Mouse (Mus musculus): ENCODE measurements around the gene C1ql4.
"Not testable (repeated sequence)": the region's sequence is repeated elsewhere in the genome, so short reads cannot be mapped to it uniquely, and the experiment has no call there.

C1ql4 gene

DNA sequence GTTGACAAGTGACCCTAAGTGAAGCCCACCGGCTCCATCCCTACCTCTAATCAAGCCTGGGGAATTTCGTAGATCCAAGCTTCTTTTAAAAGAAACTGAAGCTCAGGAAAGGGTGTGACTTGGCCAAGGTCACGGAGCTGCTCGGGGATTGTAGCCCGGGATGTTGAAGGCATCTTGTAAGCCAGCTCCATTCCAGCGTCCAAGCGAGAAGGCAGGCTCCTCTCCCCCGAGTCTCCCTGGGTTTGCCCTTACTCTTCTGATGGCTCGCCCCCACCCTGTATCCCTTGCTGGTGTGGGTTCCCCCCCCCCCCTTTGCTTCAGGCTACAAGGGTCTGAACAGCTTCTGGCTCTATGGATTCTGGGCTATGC is 10.9 kb upstream of the C1ql4 start:
- no peak for DNase-seq (ENCODE audit: low spot score)

DNA sequence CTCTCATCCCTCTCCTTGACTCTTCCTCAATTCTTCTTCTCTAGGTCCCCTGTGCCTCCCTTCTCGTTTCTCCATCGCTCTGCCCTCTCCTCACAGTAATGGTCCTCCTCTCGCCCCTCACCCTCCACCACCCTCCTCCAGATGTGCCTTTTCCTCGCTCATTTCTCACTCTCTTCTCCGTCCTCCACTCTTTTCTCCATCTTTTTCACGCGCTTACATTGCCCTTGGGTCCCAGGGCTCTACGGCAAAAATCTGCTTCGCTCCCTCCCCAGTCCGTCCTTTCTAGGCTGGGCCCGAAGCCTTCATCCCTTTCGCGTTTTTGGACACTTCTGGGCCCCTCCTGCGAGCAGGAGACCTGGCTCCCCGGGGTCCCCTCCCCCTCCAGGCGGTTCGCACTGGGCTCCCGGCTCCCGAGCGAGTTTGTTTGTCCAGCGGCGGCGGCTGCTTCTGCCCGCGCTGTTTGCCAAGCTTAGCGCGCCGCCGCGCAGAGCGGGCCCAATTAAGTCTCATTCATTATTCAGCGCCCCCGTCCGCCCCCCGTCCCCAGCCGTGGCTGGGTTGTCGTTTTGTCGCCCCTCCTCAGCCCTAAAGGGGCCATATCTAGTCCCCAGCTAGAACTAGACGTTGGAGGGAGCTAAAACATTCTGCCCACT is 10.3 kb upstream of the C1ql4 start:
- no peak for DNase-seq (ENCODE audit: low spot score)

DNA sequence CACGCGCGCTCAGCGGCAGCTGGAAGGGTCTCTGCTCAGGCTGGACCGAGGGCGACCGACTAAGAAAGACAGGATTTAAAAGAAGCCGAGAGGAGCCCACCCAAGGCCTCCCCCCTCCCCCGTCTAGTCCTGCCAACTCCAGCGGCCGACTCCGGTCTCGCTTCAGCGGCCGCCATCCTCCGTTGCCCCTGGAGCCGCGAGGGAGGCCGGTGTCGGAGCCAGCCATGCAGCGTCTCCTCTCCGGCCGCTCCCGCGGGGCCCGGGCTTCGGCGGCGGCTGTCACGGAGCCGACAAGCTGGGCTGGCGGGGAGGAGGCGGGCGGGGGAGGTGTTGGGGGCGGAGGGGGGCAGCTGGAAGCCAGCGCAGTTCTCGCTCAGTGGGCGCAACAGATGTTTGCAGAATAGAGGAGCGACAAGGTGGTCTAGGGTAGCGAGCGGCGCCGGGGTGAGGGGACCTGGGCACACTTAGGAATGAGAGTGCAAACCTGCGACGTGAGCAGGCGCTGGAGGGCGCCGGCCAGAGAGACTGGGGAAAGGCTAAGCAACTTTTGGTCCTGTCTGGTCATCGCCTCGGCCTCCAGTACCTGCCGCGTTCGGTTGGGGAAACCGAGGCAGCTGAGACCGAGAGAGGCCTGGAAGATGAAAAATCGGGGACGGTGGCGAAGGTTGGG is 9.3 kb upstream of the C1ql4 start:
- no peak for DNase-seq (ENCODE audit: low spot score)

DNA sequence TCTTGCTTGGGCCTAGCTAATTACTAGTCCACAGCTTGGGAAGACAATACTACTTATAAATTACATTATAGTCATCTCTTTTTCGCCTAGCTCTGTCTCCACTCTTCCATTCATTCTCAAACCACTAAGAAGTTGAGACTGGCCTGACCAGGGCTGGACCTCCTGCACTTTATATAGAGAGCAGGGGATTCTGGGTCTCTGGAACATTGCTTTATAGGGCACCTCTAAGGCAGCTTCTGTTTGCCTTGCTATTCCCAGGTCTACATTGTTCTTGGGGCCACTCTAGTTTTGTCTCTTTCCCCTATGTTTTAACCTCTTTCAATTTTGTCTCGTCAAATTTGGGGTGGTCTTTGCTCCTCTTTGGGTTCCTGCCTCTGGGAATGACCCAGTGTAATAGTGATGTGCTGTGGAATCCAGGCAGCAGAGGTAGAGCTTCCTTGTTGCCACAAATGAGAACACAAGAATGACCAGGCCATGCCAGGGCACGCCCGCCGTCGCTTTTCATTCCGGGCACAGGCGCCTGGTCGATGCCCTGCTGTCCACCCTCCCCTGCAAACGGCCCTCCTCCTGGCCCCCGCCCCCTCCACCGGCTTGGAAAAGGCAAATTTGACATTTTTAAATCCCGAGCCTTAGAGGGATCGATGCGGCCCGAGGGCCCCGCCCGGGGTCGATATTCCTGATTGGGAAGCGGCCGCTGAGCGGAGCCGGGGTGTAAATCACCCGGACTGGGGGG is 8.6 kb upstream of the C1ql4 start:
- no peak for DNase-seq (ENCODE audit: low spot score)

DNA sequence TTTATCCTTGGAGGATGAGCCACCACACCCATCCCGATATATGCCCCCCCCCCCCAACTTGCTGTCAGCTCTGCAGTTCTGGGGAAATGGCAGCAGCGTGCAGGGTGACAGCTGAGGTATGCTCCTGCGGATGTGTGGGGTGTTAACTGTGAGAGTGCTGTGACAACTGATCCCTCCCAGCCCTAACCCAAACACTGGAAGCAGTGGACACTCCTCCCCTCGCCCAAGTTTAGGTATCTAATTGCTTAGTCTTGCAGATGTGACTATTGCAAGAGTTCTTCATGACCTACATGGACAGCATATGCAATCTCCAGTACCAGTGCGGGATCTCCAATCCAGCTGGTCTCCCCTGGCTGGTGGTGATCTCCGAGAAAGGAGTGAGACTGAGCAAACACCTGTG is 7.7 kb upstream of the C1ql4 start:
- no peak for DNase-seq (ENCODE audit: low spot score)

DNA sequence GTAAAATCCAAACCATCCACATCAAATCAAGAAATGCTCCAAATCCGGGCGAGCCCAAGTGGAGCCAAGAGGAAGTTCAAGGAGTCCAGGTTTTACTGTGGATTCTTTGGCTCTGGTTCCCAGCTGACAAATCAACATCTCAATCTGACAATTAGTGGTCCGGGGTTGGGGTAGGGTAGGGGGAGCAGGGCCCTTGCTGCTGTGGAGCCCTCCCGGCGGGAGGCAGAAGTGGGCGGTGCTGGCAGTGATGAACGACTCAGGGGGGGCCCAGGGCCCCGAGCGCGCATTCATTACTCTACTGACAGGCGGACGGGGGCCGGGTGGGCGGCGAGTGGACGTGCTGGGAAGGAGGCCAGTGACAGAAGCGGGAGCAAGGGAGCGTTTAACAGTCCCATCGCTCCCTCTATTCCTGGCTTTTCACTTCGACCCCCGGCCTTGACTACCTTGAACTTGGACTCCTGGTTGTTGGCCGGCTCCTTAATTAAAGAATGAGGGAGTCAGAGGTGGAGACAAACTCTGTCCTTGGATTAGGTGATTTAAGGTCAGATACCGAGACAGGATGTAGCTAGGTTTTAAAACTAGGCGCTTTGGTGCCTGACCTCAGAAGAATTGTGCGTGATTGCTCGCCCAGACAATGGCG is 7.1 kb upstream of the C1ql4 start:
- no peak for DNase-seq (ENCODE audit: low spot score)

DNA sequence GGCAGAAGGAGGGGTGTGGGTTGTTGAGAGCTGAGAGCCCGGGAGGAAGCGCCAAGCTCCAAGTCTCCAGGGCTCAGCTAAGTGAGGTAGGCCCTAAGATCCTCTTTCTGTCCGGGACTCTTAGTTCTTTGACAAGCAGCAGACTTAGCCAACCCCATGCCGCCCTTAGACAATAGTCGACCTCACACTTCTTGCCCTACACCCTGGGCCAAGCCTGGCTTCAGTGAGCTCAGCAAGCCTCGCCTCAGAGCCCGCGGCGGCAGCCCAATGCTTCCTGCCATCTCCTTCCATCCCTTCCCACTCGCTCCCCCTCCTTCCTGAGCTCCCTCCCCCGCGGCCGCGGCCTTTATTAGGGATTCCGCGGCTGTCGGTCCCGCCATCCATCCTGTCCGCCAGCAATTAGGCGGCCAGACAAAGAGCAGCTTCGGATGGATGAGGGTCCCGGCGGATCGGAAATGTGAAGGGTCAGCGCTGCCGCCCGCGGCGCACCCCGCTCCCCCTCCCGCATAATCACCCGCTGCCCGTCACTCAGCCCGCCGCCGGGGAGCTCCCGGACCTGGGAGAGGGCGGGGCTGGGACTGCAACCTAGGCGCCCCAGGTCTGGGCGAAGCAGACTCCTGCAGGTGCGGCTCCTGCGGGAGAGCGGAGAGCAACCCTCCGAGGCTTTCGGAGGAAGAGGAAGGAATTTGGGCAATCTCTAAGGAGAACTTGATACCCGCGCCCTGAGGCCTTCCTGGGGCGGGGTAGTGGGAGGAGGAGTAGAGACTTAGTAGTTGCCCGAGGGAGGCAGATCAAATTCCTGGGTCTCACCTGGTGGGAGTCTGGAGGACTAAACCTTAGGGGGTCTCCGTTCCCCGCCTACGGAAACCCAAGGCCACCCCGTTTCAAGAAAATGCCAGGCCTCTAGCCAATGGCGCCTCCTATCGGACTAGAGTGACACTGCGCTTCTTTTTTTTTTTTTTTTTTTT is 6.0 kb upstream of the C1ql4 start:
- DNase-seq (ENCODE audit: low spot score) = no peak

DNA sequence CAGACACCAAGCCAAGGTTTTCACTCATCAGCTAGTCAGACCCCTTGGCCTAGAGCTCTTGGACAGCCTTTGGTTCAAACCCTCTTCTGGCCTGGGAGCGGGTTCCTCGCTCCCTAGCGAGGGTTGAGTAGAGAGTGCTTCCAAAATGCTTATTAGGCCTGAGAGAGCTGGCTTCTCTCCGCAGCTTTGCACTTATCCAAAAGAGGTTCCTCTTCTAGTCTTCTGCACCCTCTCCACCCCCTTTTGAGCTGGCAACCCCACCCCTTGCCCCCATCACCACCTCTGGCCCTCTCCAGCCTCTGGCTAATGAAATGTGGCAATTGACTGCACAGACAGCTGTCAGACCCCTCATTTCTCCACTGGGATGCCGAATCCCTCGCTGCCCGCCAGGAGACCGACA is 5.3 kb upstream of the C1ql4 start, which contains the start of gene Dnajc22:
TSS of gene Dnajc22 (plus strand) at position 301 of the 400 bp plus-strand sequence.
- no peak for DNase-seq (ENCODE audit: low spot score)

DNA sequence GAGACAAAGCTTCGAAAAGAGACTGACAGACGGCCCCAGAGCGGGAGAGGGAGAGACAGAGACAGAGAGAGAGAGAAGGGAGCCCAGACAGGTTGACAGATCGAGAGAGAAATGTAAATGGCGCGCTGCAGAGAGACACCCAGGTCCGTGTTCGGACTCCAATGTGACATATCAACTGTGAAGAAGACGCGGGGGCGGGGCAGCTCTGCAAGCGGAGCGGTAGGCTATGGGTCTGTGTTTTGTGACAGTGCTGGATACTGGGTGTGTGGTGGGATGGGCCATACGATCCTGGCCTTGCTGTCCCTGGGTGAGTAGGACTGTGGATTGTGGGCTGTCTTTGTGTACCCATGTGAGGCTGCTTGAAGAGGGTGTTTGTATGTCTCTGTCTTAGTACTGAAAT is 1.5 kb upstream of the C1ql4 start:
- DNase-seq (ENCODE audit: low spot score) = no peak

DNA sequence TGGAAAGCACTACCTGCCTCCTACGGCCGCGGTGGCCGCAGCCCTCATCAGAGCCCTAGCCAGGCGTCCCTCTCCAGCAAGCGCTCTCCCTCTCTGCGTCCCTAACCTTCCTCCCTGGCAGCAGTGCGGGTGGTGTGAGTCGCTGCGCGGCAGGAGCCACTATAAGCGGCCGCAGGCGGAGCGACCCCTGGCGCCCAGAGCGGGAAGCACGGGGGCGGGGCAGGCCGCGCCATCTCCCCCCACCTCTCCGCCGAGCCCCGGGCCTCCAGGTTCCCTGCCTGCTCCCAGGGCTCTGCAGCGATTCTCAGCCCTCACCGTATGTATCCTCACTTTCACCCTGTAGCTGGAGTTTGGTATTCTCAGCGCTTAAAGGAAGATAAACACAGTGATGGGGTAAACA is 675 bp upstream of the C1ql4 start:
- DNase-seq (ENCODE audit: low spot score) = peak; percentile 80

DNA sequence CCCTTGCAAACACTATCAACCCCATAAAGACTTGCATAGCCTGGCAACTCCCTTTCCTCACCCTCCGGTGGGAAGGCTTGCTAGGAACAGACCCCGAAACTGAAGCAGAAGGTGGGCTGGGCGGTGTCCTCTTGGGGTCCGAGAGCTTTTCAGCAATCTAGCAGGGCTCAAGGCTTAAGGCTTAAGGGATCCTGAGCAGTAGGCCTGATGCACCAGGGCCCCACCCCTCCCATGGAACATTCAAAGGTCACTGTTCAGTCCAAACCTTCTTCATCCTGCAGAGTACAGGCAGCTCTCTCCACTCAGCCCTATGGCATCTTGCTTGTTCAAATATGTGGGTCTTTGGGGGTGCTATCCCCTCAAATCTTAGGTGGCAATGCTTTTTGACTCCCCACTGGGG is 1.6 kb downstream of the C1ql4 start:
- no peak for DNase-seq (ENCODE audit: low spot score)

DNA sequence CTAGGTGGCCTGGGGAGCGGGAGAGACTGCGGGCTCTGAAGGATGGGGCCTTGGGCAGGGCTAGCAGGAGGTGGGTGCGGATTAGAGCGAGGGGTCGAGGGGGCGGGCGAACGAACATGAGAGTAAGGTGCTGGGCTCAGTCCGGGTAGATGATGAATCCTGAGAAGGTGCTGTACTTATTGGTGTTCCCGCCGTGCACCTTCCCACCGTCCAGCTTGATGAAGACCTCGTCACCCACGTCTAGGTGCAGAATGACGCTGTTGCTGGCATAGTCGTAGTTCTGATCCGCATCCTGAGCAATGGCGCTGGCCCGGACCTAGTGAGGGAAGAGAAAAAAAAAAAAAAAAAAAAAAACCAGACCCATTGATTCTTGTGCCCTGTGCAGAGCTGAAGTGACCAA is 3.0 kb downstream of the C1ql4 start:
- DNase-seq (ENCODE audit: low spot score) = no peak

DNA sequence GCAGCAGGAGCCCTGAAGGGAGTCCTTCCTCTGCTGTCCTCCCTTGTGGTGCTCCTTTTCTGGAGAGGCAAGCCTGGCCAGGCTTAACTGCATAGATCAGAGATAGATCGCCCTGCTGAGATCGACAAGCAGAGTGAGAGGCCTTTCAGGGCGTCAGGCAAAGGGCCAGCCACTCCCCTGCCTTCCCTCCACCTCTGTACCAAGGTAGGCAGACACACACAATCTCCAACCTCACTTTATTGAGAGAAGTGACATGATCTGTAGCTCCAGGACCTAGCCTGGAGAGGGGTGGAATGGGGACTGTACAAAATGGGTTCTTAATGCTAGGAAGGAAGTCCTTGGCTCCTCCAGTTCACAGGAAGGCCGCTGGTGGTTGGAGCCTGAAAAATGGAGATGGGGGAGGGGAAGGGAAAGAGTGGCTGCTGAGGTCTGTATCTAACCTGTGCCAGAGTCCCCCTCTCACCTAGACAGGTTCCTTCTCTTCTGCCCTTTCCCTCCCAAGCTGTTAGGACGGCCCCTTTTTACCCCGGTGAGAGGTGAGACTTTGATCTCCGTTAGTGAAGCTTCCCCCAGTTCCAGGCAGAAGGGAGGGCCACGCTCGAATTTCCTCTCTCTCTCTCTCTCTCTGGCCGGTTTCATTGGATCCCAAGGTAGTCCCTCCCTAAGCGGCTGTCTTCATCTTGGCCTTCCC is 3.6 kb downstream of the C1ql4 start:
- DNase-seq (ENCODE audit: low spot score) = no peak

DNA sequence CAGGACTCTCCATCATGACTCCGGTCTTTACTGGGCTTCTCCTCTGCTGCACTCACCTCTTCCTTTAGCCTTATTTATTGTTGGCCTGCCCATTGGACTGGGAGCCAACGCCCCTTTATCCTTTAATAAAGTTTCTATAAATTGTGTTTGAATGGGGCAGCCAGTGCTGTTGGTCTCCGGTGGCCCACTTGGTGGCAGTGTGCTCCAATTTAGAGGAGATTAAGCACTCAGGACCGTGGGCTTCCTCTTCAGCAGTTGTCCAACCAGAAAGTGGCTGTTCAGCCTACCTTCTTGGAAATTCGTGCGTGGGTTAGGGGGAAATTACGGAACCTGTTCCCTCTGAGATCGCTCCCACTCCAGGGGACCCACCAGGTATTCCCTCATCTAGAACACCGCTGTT is 4.4 kb downstream of the C1ql4 start:
- no peak for DNase-seq (ENCODE audit: low spot score)

DNA sequence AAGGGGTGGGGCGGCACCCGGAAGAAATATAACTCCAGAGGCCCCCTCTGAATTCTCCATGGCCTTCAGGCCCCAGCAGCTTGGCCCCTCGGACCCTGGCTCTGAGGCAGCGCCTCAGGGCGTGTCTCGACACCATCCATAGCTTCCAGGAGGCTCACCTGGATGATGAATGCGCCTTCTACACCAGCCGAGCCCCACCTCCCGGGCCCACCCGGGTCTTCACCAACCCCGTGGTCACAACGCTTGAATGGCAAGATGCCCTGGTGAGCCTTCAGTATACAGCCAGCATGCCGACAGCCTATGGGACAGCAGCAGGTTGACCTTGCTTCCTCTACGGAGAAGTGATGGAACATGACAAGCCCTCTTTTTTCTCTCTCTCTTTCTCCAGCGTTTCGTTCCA is 4.8 kb downstream of the C1ql4 start:
- DNase-seq (ENCODE audit: low spot score) = no peak

DNA sequence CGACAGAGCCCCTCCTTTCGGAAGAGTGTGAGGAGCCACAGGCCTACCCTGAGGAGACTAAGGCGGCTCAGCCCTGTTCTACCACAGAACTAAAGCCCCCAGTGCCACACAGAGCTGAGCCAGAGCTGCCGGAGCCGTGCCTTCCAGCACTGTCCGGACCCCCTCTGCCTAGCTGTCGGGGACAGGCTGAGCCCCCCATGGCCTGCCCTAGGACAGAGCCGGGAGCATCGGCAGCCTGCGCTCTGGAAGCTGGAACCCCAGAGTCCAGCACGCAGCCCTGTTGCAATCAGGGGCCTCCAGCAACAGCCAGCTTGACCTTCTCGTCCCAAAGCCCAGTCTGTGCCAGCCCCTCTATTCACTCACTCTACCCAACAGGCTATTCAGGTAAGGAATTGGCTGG is 5.3 kb downstream of the C1ql4 start:
- no peak for DNase-seq (ENCODE audit: low spot score)

DNA sequence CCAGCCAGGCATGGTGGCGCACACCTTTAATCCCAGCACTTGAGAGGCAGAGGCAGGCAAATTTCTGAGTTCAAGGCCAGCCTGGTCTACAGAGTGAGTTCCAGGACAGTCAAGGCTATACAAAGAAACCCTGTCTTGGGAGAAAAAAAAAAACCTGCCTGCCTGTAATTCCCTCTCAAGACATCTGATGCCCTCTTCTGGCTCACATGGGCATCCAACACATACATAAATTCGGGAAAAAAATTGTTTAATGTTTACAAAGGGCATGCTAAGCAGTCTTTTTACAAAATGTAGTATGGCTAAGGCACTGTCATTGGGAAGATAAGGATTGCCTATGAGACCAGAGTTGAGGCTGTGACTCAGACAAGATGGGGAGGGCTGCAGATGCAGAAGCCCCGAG is 7.8 kb downstream of the C1ql4 start:
- DNase-seq (ENCODE audit: low spot score) = no peak

DNA sequence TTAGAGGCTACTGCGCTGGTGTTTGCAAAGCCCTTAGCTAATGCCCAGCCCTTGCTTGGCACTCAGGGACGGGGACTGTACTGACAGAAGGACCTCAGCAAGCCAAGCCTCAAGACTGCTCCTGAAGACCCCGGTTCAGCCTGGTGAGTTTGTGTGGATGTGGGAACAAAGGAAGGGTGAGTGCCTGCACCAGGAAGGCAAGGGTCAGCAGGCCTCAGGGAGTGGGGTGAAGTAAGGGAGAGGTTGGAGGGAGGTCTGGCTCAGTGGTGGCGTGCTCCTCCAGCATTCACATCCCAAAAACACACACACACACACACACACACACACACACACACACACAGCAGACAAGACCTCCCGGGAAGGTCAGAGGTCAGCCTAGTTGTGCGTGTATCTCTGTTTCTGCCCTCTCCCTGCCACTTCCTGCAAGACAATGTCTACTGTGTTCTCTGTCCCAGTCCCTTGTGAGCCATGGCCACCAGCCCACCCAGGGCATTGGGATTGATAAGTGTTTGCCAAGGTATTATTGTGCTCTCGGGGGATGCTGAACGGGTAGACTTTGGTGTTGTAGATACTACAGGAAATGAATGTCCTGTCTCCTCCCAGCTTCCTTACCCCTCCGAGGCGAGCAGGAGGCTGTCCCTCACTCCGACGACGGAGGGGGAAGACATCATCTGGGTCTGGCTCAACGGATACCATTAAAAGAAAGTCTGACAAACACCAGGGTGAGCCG is 9.3 kb downstream of the C1ql4 start:
- no peak for DNase-seq (ENCODE audit: low spot score)

DNA sequence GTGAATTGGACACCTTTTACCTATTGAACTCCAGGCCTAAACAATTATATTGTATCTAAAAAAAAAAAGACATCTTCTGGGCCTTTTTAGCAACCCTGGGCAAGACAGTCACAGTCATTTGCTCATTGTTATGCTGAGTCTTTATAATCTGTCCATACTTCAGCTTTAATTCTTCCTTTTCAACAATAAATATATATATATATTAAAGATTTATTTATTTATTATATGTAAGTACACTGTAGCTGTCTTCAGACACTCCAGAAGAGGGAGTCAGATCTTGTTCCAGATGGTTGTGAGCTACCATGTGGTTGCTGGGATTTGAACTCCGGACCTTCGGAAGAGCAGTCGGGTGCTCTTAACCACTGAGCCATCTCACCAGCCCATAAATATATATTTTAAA is 11.6 kb downstream of the C1ql4 start:
- not testable (repeated sequence) for DNase-seq (ENCODE audit: low spot score)

DNA sequence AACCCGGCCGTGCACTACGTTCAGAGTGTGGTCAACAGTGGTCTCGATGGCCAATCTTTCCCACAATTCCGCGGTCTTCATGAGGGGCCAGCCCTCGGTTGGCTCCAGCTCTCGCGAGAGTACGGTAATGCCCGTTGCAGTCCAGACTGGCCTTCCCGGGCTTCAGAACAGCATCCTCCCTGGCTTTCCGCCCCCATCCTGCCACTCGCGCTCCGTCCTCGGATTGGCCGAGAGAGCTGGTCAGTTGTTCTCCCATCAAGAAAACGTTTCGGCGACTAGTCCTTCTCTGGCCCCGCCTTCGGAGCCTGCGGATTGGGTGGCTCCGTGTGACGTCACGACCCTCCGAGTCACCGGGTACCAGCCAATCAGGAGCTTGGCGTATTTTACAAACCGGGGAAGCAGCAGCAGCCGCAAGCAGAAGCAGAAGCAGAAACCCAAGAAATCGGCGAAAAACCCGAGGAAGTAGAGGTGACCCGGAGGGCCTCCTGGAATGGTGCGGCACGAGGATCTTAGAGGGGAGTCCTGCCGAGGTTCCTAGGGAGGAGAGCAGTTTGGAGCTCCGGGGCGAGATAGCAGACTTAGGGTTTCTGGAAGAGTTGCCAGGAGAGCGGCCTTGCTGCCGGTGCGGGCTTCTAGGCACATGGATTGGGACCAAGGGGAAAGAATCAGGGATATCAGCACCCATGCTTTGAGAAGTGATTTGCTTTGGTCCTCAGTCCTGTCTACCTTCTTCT is 12.8 kb downstream of the C1ql4 start:
- peak; percentile 93 for DNase-seq (ENCODE audit: low spot score)

All from T-cell, adult 2 months (primary cell).